Mouse (Mus musculus) kidney, embryonic 14.5 days (tissue): ENCODE measurements at regions not wholly inside any gene's neighbourhood (a gene's known extent, or its start where the extent isn't known, plus 50 kb on each side); places are given as distances from the start of the nearest gene placed in this dataset.

Source experiments
- ATAC-seq: fragments of 200-750 bp; cut with Nextera tagmentation; 2 replicates; pipeline ENCODE4 v1.8.0; 2017; ENCODE audit warnings: moderate number of reproducible peaks, mild to moderate bottlenecking, moderate TSS enrichment, moderate library complexity; ENCODE audit not compliant: low FRiP score, low TSS enrichment
- H3K27ac ChIP-seq: fragments of 300-500 bp; sonication (generic); 2 replicates; pipeline ENCODE4 v1.5.1; 2014; ENCODE audit warnings: low read depth, mild to moderate bottlenecking, low read length, moderate library complexity, mixed read lengths
- H3K27me3 ChIP-seq: fragments of 300-500 bp; sonication (generic); 2 replicates; pipeline ENCODE4 v1.6.1; 2014; ENCODE audit warnings: mild to moderate bottlenecking, low read length; ENCODE audit not compliant: control insufficient read depth, insufficient read depth
- H3K36me3 ChIP-seq: fragments of 300-500 bp; sonication (generic); 2 replicates; pipeline ENCODE4 v1.6.1; 2014; ENCODE audit warnings: low read length, mixed read lengths; ENCODE audit not compliant: control insufficient read depth, insufficient read depth
- H3K4me1 ChIP-seq: fragments of 300-500 bp; sonication (generic); 2 replicates; pipeline ENCODE4 v1.6.1; 2014; ENCODE audit warnings: low read length, mixed read lengths; ENCODE audit not compliant: control insufficient read depth, insufficient read depth
- H3K4me2 ChIP-seq: fragments of 300-500 bp; sonication (generic); replicated peaks from 2 replicates; pipeline ENCODE4 v1.6.1; 2014; ENCODE audit warnings: low read depth, mild to moderate bottlenecking, low read length
- H3K4me3 ChIP-seq: fragments of 300-500 bp; sonication (generic); 2 replicates; pipeline ENCODE4 v1.5.1; 2014; ENCODE audit warnings: mild to moderate bottlenecking, low read length
- H3K9ac ChIP-seq: fragments of 300-500 bp; sonication (generic); 2 replicates; pipeline ENCODE4 v1.6.1; 2014; ENCODE audit warnings: low read depth, mild to moderate bottlenecking, low read length, moderate library complexity
- H3K9me3 ChIP-seq: fragments of 300-500 bp; sonication (generic); 2 replicates; pipeline ENCODE4 v1.6.1; 2016; ENCODE audit warnings: low read length; ENCODE audit not compliant: control insufficient read depth
- WGBS: fragments of 180-500 bp; shearing (Covaris S2); extraction: QIAGEN DNeasy Blood & Tissue Kit; methylation state at CpG from one replicate; pipeline ENCODE4 v1.1.7; 2014; 5-methylcytosine and 5-hydroxymethylcytosine counted together

GRCm38 (mm10) chr4:56489361-56489760, 250.5 kb upstream of the Gm26657 start:
- Histone ChIP-seq H3K9me3 (no peaks in the 10 kb centered on the region), H3K9ac (no peak overlapping the region), H3K4me1 (no peaks in the 10 kb centered on the region), H3K36me3 (no peaks in the 10 kb centered on the region), H3K27me3 (no peaks in the 10 kb centered on the region), H3K4me3 (no peak overlapping the region), H3K27ac (no peak overlapping the region), H3K4me2 (no peak overlapping the region)
- 84% methylated on average over 4 of the region's 4 CpGs for WGBS
- no peak for ATAC-seq

GRCm38 (mm10) chr4:56483708-56484107, 256.2 kb upstream of the Gm26657 start:
- Histone ChIP-seq H3K27me3 (no peaks in the 10 kb centered on the region), H3K9ac (no peak overlapping the region), H3K9me3 (no peaks in the 10 kb centered on the region), H3K4me2 (no peak overlapping the region), H3K4me3 (no peak overlapping the region), H3K27ac (no peak overlapping the region), H3K36me3 (no peaks in the 10 kb centered on the region), H3K4me1 (no peaks in the 10 kb centered on the region)
- ATAC-seq, result 0 out of 2 replicates have a peak, but pooled peaks have one; percentile 20
- 61% methylated on average over 8 of the region's 8 CpGs for WGBS

- Histone ChIP-seq H3K36me3 (no peaks in the 10 kb centered on the region), H3K4me1 (no peaks in the 10 kb centered on the region), H3K27me3 (no peaks in the 10 kb centered on the region), H3K4me3 (no peak overlapping the region), H3K9ac (no peak overlapping the region), H3K27ac (no peak overlapping the region), H3K4me2 (no peak overlapping the region), H3K9me3 (no peaks in the 10 kb centered on the region)
- WGBS, result 84% methylated on average over 4 of the region's 4 CpGs
- no peak for ATAC-seq
Observed at GRCm38 (mm10) chr4:56456788-56457187, 283.1 kb upstream of the Gm26657 start.

GRCm38 (mm10) chr4:56421575-56421974, 318.3 kb upstream of the Gm26657 start:
- no peaks in the 10 kb centered on the region for H3K9me3 ChIP-seq
- no peak overlapping the region for H3K9ac ChIP-seq
- no peaks in the 10 kb centered on the region for H3K27me3 ChIP-seq
- H3K27ac ChIP-seq, result no peak overlapping the region
- H3K4me2 ChIP-seq, result no peak overlapping the region
- H3K4me1 ChIP-seq, result no peaks in the 10 kb centered on the region
- H3K4me3 ChIP-seq, result no peak overlapping the region
- 43% methylated on average over 8 of the region's 8 CpGs for WGBS
- H3K36me3 ChIP-seq, result no peaks in the 10 kb centered on the region
- ATAC-seq, result no peak

GRCm38 (mm10) chr4:56419122-56419913, 320.6 kb upstream of the Gm26657 start:
- no peaks in the 10 kb centered on the region for H3K27me3 ChIP-seq
- no peak for ATAC-seq
- no peak overlapping the region for H3K9ac ChIP-seq
- H3K27ac ChIP-seq, result no peak overlapping the region
- no peak overlapping the region for H3K4me2 ChIP-seq
- no peaks in the 10 kb centered on the region for H3K4me1 ChIP-seq
- no peaks in the 10 kb centered on the region for H3K9me3 ChIP-seq
- no peaks in the 10 kb centered on the region for H3K36me3 ChIP-seq
- WGBS, result 82% methylated on average over 5 of the region's 5 CpGs
- H3K4me3 ChIP-seq, result no peak overlapping the region

- Histone ChIP-seq H3K9ac (no peak overlapping the region), H3K9me3 (no peaks in the 10 kb centered on the region), H3K36me3 (no peaks in the 10 kb centered on the region), H3K27me3 (no peaks in the 10 kb centered on the region), H3K27ac (no peak overlapping the region), H3K4me3 (no peak overlapping the region), H3K4me1 (no peaks in the 10 kb centered on the region), H3K4me2 (no peak overlapping the region)
- ATAC-seq, result no peak
- 14% methylated on average over 1 of the region's 1 CpGs for WGBS
Observed at GRCm38 (mm10) chr4:56411024-56411636, 328.7 kb upstream of the Gm26657 start.

GRCm38 (mm10) chr4:56393793-56394192, 346.1 kb upstream of the Gm26657 start:
- Histone ChIP-seq H3K27ac (no peak overlapping the region), H3K27me3 (no peaks in the 10 kb centered on the region), H3K9me3 (no peaks in the 10 kb centered on the region), H3K4me3 (no peak overlapping the region), H3K36me3 (no peaks in the 10 kb centered on the region), H3K4me1 (no peaks in the 10 kb centered on the region), H3K9ac (no peak overlapping the region), H3K4me2 (no peak overlapping the region)
- ATAC-seq, result no peak

GRCm38 (mm10) chr4:56387051-56387450, 352.8 kb upstream of the Gm26657 start:
- no peak overlapping the region for H3K27ac ChIP-seq
- no peak overlapping the region for H3K4me2 ChIP-seq
- no peaks in the 10 kb centered on the region for H3K4me1 ChIP-seq
- H3K9me3 ChIP-seq, result no peaks in the 10 kb centered on the region
- 77% methylated on average over 3 of the region's 3 CpGs for WGBS
- H3K4me3 ChIP-seq, result no peak overlapping the region
- no peaks in the 10 kb centered on the region for H3K27me3 ChIP-seq
- H3K9ac ChIP-seq, result no peak overlapping the region
- H3K36me3 ChIP-seq, result no peaks in the 10 kb centered on the region
- ATAC-seq, result no peak

GRCm38 (mm10) chr4:56375745-56376144, 364.1 kb upstream of the Gm26657 start:
- Histone ChIP-seq H3K9ac (no peak overlapping the region), H3K27ac (no peak overlapping the region), H3K4me2 (no peak overlapping the region), H3K4me1 (no peaks in the 10 kb centered on the region), H3K27me3 (no peaks in the 10 kb centered on the region), H3K4me3 (no peak overlapping the region), H3K36me3 (no peaks in the 10 kb centered on the region), H3K9me3 (no peaks in the 10 kb centered on the region)
- 71% methylated on average over 5 of the region's 5 CpGs for WGBS
- ATAC-seq, result no peak
